Mouse (Mus musculus): Measurements from ENCODE around the gene Pvalb.

The Pvalb gene

DNA sequence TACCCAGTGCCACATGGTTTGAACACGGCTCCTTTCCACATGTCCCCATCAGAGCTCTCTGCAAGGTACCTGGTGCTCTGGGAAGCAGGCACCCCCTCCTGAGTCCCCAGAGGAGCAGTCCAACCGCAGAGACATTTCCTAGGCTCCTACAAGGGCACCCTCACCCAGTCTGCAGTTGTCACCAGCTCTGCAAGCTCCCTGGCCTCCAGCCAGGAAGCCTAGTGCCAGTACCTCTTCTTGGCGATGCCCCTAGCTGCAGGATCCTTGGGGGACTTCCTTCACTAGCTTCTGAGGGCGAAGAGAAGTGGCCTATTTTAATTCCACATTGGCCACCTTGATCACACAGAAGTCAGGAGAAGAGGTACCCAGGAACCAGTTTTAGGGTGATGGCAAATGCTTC, 48.4 kb downstream of the Pvalb start:
- DNase-seq: no peak

DNA sequence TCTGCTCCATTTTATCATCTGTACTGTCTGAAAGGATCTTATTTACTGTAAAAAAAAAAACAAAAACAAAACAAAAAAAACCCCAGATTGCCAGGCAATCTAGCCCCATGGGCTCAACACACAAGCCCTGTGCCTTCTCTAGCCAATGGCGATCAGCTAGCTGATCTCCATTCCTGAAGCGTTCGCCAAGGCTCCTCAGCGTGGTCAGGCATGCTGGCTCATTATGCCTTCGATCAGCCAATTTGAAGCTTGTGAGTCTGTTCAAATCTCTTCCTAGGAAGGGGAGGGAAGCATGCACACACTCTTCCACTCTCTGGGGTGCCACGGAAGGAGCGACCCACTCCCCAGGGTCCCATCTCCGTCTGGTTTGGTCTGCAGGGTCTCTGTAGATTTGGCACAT, 48.9 kb downstream of the Pvalb start:
- DNase-seq: no peak

DNA sequence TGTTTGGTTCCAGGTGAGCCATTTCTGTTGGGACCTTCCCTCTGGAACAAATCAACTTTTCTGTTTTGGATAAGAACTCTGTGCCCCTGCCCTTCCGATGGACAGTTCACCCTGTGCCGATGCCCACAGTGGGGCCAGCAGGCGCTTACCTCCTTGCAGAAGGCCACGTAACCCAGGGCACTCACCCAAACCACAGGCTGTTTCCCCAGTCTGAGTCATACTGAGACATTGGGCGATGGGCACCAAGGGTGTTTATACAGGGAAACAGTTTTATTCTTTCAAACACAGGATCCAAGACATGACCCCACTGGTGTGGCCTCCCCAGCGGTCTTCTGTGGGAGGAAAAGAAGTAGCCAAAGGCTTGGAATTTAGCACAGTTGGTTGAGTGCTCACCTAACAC, 50.8 kb downstream of the Pvalb start:
- no peak for DNase-seq

DNA sequence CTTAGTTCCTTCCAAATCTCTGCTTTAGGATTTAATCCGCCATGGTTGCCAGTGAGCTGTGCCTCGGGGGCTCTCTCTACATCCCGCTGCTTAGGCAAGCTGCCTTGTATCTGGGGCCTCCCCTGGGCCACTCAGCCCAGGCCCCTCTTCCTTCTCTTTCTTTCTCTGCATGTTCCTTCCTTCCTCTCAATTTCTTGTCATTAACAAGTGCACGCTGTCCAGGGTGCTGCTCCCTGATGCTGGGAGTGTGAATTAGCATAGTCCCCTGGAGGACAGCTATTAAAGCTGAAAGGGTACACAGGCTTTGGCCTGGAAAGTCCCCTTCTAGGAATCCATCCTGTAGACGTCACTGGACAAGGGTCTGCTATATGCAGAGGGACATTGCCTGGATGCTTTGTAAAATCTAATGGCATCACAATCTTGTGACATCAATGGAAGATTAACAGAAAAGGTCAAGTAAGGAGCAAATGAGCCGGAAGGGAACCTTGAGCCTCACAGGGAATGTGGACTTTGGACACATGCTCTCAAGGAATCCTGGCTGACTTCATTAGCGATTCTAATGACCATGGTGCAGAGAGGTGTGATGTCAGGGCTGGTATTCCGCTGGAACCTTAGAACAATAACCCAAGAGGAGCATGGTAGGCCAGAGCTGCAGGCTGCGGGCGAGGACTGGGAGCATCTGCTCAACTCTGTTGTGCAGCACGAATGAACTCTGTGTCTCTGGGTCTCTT, 53.0 kb downstream of the Pvalb start:
- DNase-seq: no peak

DNA sequence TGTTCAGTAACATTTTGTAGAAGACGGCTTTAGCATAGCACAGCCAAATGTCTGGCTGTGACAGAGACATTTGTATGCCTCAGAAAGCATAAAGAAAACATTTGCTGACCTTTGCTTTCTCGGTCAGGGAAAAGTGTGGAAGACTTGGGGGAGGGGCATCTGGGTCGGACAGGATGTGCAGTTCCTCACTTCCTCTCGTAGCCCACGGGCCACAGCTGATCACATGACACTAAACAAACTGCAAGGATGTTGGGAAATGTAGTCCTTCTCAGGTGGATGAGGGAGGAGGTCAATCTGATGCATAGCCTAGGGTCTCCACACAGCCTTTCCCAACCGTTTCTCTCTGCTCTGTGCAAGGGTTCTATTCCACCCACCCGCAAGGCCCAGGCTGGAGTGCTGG, 57.6 kb downstream of the Pvalb start:
- no peak for DNase-seq

All from right cerebral cortex, adult 18-20 months (tissue).